Mouse (Mus musculus) heart, postnatal 14 days (tissue): ENCODE measurements at regions not wholly inside any gene's neighbourhood (a gene's known extent, or its start where the extent isn't known, plus 50 kb on each side); places are given as distances from the start of the nearest gene placed in this dataset.

ENCODE experiments used
- DNase-seq, 2 experiments: peaks; one replicate each; pipeline ENCODE4 v3.0.0; 2021 to 2022
- intact Hi-C: fragments of 180-260 bp; cut with DNase I; formaldehyde crosslinking; loops from one replicate; pipeline ENCODE4 v1.15.1; 2025

- no peak for DNase-seq
- intact Hi-C loops, result no loop called here
Measured at GRCm38 (mm10) chr6:117275915-117276314, 107.6 kb downstream of the Cxcl12 start.

- intact Hi-C loops, result no loop called here
- DNase-seq, result no peak
Measured at GRCm38 (mm10) chr6:117276850-117277249, 108.5 kb downstream of the Cxcl12 start.

- peak in 1 of 2 experiments; percentile 33 for DNase-seq
- intact Hi-C loops, result no loop called here
Measured at GRCm38 (mm10) chr6:117279297-117279696, 111.0 kb downstream of the Cxcl12 start.

GRCm38 (mm10) chr6:117279786-117280411 lies 111.6 kb downstream of the Cxcl12 start:
- intact Hi-C loops, result no loop called here
- no peak for DNase-seq

- intact Hi-C loops, result no loop called here
Measured at GRCm38 (mm10) chr6:117280911-117281310, 112.6 kb downstream of the Cxcl12 start.

GRCm38 (mm10) chr6:117283616-117284015 lies 115.3 kb downstream of the Cxcl12 start:
- intact Hi-C loops, result no loop called here

More at GRCm38 (mm10) chr6:117280911-117281310, 112.6 kb downstream of the Cxcl12 start:
- DNase-seq, result no peak

GRCm38 (mm10) chr6:117284376-117285106 lies 116.2 kb downstream of the Cxcl12 start:
- intact Hi-C loops, result no loop called here
- no peak for DNase-seq

More at GRCm38 (mm10) chr6:117283616-117284015, 115.3 kb downstream of the Cxcl12 start:
- DNase-seq, result no peak

- DNase-seq, result no peak
- intact Hi-C loops, result no loop called here
Measured at GRCm38 (mm10) chr6:117287396-117287795, 119.1 kb downstream of the Cxcl12 start.

- DNase-seq, result no peak
- intact Hi-C loops, result no loop called here
Measured at GRCm38 (mm10) chr6:117293780-117294465, 125.6 kb downstream of the Cxcl12 start.

GRCm38 (mm10) chr6:117297918-117298317 lies 129.6 kb downstream of the Cxcl12 start:
- intact Hi-C loops, result no loop called here
- DNase-seq, result no peak

- DNase-seq, result no peak
Measured at GRCm38 (mm10) chr6:117299503-117300288, 131.4 kb downstream of the Cxcl12 start.

GRCm38 (mm10) chr6:117303361-117303760 lies 135.0 kb downstream of the Cxcl12 start:
- no peak for DNase-seq
- intact Hi-C loops, result no loop called here

More at GRCm38 (mm10) chr6:117299503-117300288, 131.4 kb downstream of the Cxcl12 start:
- intact Hi-C loops, result no loop called here

GRCm38 (mm10) chr6:117305736-117306250 lies 137.5 kb downstream of the Cxcl12 start:
- intact Hi-C loops, result no loop called here
- DNase-seq, result no peak

GRCm38 (mm10) chr6:117308636-117309035 lies 140.3 kb downstream of the Cxcl12 start:
- intact Hi-C loops, result no loop called here
- DNase-seq, result no peak

- DNase-seq, result no peak
- intact Hi-C loops, result no loop called here
Measured at GRCm38 (mm10) chr6:117312891-117313781, 144.8 kb downstream of the Cxcl12 start.

- DNase-seq, result no peak
- intact Hi-C loops, result no loop called here
Measured at GRCm38 (mm10) chr6:117313944-117314566, 145.7 kb downstream of the Cxcl12 start.

- no peak for DNase-seq
- intact Hi-C loops, result no loop called here
Measured at GRCm38 (mm10) chr6:117323301-117323700, 155.0 kb downstream of the Cxcl12 start.

GRCm38 (mm10) chr6:117323850-117324249 lies 155.5 kb downstream of the Cxcl12 start:
- intact Hi-C loops, result no loop called here

More at GRCm38 (mm10) chr6:117323850-117324249, 155.5 kb downstream of the Cxcl12 start:
- DNase-seq, result no peak
